Mouse (Mus musculus): ENCODE data around the gene Bcl2l13. TPM values are rescaled to one million over a fixed set of nuclear protein-coding genes. Genes with fewer than 3 reads are reported as not detected.
A peak's percentile ranks its signal among the peaks of the same experiment; 100 is the strongest.

Gene Bcl2l13
- total and polyA plus RNA-seq, 3 experiments = 24.6 to 46.6 (median 25.5) TPM

GRCm38 (mm10) chr6:120795422-120796086 is 40.5 kb upstream of the Bcl2l13 start:
- H3K79me2 ChIP-seq (replicated peaks; ENCODE audit: control insufficient read depth, extremely low read depth, insufficient read depth, poor library complexity, severe bottlenecking) = no peaks in the 10 kb centered on the region
- H3K9ac ChIP-seq (ENCODE audit: insufficient read depth, low read depth) = no peak overlapping the region
- H3K4me1 ChIP-seq (ENCODE audit: control insufficient read depth in 1 of 2, insufficient read depth in 2 of 2) = peaks cover 19 to 59% of the 10 kb centered on the region in 2 experiments
- TF ChIP-seq EP300 (IDR thresholded peaks at IDR 0.05; ENCODE audit: low read length) (no peak), CHD2 (IDR thresholded peaks at IDR 0.05; ENCODE audit: low read length) (no peak), E2F4 (IDR thresholded peaks at IDR 0.05; ENCODE audit: insufficient replicate concordance, low read depth, low read length) (no peak)
- H3K4me2 ChIP-seq (ENCODE audit: insufficient read depth, low read depth, poor library complexity, severe bottlenecking) = no peak overlapping the region
- no peaks in the 10 kb centered on the region for H3K27me3 ChIP-seq (replicated peaks)
- no peak for DNase-seq (ENCODE audit: extremely low read depth)
- in situ Hi-C loops (cut with MboI; ENCODE audit: low pct_ligation_motif_present, low pct_unique_long_range_greater_than_20kb, low sequenced_read_pairs) = no loop called here
- H3K27ac ChIP-seq (ENCODE audit: insufficient read depth, low read depth) = no peak overlapping the region
- H3K4me3 ChIP-seq (replicated peaks in 1 of 3; ENCODE audit: low read depth in 2 of 3, low read length in 2 of 3, poor library complexity in 1 of 3) = no peak overlapping the region
- no peaks in the 10 kb centered on the region for H3K9me3 ChIP-seq (replicated peaks; ENCODE audit: low read length)
- H3K36me3 ChIP-seq (replicated peaks in 1 of 2; ENCODE audit: control insufficient read depth in 1 of 2, insufficient read depth in 1 of 2, low read length in 1 of 2) = peaks cover 86 to 90% of the 10 kb centered on the region in 2 experiments
- dilution Hi-C loops (cut with MboI; ENCODE audit: extremely low pct_ligation_motif_present, extremely low pct_unique_long_range_greater_than_20kb, low sequenced_read_pairs) = no loop called here

- no peak overlapping the region for H3K4me2 ChIP-seq (ENCODE audit: insufficient read depth, low read depth, poor library complexity, severe bottlenecking)
- dilution Hi-C loops (cut with MboI; ENCODE audit: extremely low pct_ligation_motif_present, extremely low pct_unique_long_range_greater_than_20kb, low sequenced_read_pairs) (no loop called here), in situ Hi-C loops (cut with MboI; ENCODE audit: low pct_ligation_motif_present, low pct_unique_long_range_greater_than_20kb, low sequenced_read_pairs) (no loop called here)
- no peak overlapping the region for H3K9ac ChIP-seq (ENCODE audit: insufficient read depth, low read depth)
- H3K27ac ChIP-seq (ENCODE audit: insufficient read depth, low read depth) = no peak overlapping the region
- peaks cover 19 to 53% of the 10 kb centered on the region in 2 experiments for H3K4me1 ChIP-seq (ENCODE audit: control insufficient read depth in 1 of 2, insufficient read depth in 2 of 2)
- no peaks in the 10 kb centered on the region for H3K9me3 ChIP-seq (replicated peaks; ENCODE audit: low read length)
- no peak for DNase-seq (ENCODE audit: extremely low read depth)
- H3K4me3 ChIP-seq (replicated peaks in 1 of 3; ENCODE audit: low read depth in 2 of 3, low read length in 2 of 3, poor library complexity in 1 of 3) = no peak overlapping the region
- H3K36me3 ChIP-seq (replicated peaks in 1 of 2; ENCODE audit: control insufficient read depth in 1 of 2, insufficient read depth in 1 of 2, low read length in 1 of 2) = peaks cover 89 to 96% of the 10 kb centered on the region in 2 experiments
- no peaks in the 10 kb centered on the region for H3K79me2 ChIP-seq (replicated peaks; ENCODE audit: control insufficient read depth, extremely low read depth, insufficient read depth, poor library complexity, severe bottlenecking)
- no peak for TF ChIP-seq CTCF (conservative IDR thresholded peaks at IDR 0.05 in 1 of 2, IDR thresholded peaks at IDR 0.05 in 1 of 2; ENCODE audit: low read depth in 2 of 2, low read length in 2 of 2)
- TF ChIP-seq RAD21 (IDR thresholded peaks at IDR 0.05; ENCODE audit: low read depth, low read length) = no peak
- no peak for TF ChIP-seq ZNF384 (IDR thresholded peaks at IDR 0.05; ENCODE audit: low read depth, low read length)
- TF ChIP-seq MAX (IDR thresholded peaks at IDR 0.05; ENCODE audit: low read length) = no peak
- no peak for TF ChIP-seq GABPA (IDR thresholded peaks at IDR 0.05; ENCODE audit: insufficient replicate concordance, low read depth, low read length)
- TF ChIP-seq CHD1 (IDR thresholded peaks at IDR 0.05; ENCODE audit: low read depth, low read length) = no peak
- H3K27me3 ChIP-seq (replicated peaks) = no peaks in the 10 kb centered on the region
Measured at GRCm38 (mm10) chr6:120796111-120796510, 39.9 kb upstream of the Bcl2l13 start.

- dilution Hi-C loops (cut with MboI; ENCODE audit: extremely low pct_ligation_motif_present, extremely low pct_unique_long_range_greater_than_20kb, low sequenced_read_pairs) (no loop called here), in situ Hi-C loops (cut with MboI; ENCODE audit: low pct_ligation_motif_present, low pct_unique_long_range_greater_than_20kb, low sequenced_read_pairs) (no loop called here)
- Histone ChIP-seq H3K9me3 (replicated peaks; ENCODE audit: low read length) (no peaks in the 10 kb centered on the region), H3K36me3 (replicated peaks in 1 of 2; ENCODE audit: control insufficient read depth in 1 of 2, insufficient read depth in 1 of 2, low read length in 1 of 2) (peaks cover 87 to 98% of the 10 kb centered on the region in 2 experiments), H3K4me1 (ENCODE audit: control insufficient read depth in 1 of 2, insufficient read depth in 2 of 2) (peaks cover 13 to 34% of the 10 kb centered on the region in 2 experiments), H3K27ac (ENCODE audit: insufficient read depth, low read depth) (no peak overlapping the region), H3K4me2 (ENCODE audit: insufficient read depth, low read depth, poor library complexity, severe bottlenecking) (no peak overlapping the region), H3K27me3 (replicated peaks) (no peaks in the 10 kb centered on the region), H3K79me2 (replicated peaks; ENCODE audit: control insufficient read depth, extremely low read depth, insufficient read depth, poor library complexity, severe bottlenecking) (no peaks in the 10 kb centered on the region), H3K4me3 (replicated peaks in 1 of 3; ENCODE audit: low read depth in 2 of 3, low read length in 2 of 3, poor library complexity in 1 of 3) (no peak overlapping the region), H3K9ac (ENCODE audit: insufficient read depth, low read depth) (no peak overlapping the region)
- DNase-seq (ENCODE audit: extremely low read depth) = no peak
- TF ChIP-seq UBTF (IDR thresholded peaks at IDR 0.05; ENCODE audit: low read depth, low read length) = no peak
- 0 out of 2 replicates have a peak, but pooled peaks have one; percentile 12 for TF ChIP-seq BHLHE40 (IDR thresholded peaks at IDR 0.05; ENCODE audit: low read depth, low read length)
Measured at GRCm38 (mm10) chr6:120798019-120798418, 38.0 kb upstream of the Bcl2l13 start.
